Mouse (Mus musculus) heart, embryonic 15.5 days (tissue): ENCODE results near the gene Zfp667. TPM values are rescaled to one million over a fixed set of nuclear protein-coding genes. Genes with fewer than 3 reads are reported as not detected.
A peak's percentile ranks its signal among the peaks of the same experiment; 100 is the strongest.
"Not testable (repeated sequence)": the region's sequence is repeated elsewhere in the genome, so short reads cannot be mapped to it uniquely, and the experiment has no call there.

Experiments
- ATAC-seq: fragments of 200-750 bp; cut with Nextera tagmentation; replicated peaks from 2 replicates; pipeline ENCODE4 v1.8.0; 2017; ENCODE audit warnings: low read depth, moderate TSS enrichment; ENCODE audit not compliant: insufficient number of reproducible peaks, insufficient read depth, low FRiP score
- H3K27ac ChIP-seq: fragments of 300-500 bp; sonication (generic); 2 replicates; pipeline ENCODE4 v1.5.1; 2015; ENCODE audit warnings: mild to moderate bottlenecking, inconsistent platforms
- H3K27me3 ChIP-seq: fragments of 300-500 bp; sonication (generic); 2 replicates; pipeline ENCODE4 v1.6.1; 2015; ENCODE audit warnings: inconsistent platforms
- H3K36me3 ChIP-seq: fragments of 300-500 bp; sonication (generic); 2 replicates; pipeline ENCODE4 v1.6.1; 2015; ENCODE audit warnings: mild to moderate bottlenecking, inconsistent platforms
- H3K4me1 ChIP-seq: fragments of 300-500 bp; sonication (generic); replicated peaks from 2 replicates; pipeline ENCODE4 v1.6.1; 2015; ENCODE audit warnings: inconsistent platforms
- H3K4me2 ChIP-seq: fragments of 300-500 bp; sonication (generic); 2 replicates; pipeline ENCODE4 v1.6.1; 2015; ENCODE audit warnings: inconsistent platforms, mild to moderate bottlenecking, moderate library complexity
- H3K4me3 ChIP-seq: fragments of 300-500 bp; sonication (generic); 2 replicates; pipeline ENCODE4 v1.5.1; 2015; ENCODE audit warnings: mild to moderate bottlenecking, inconsistent platforms
- H3K9ac ChIP-seq: fragments of 300-500 bp; sonication (generic); 2 replicates; pipeline ENCODE4 v1.6.1; 2015; ENCODE audit warnings: mild to moderate bottlenecking, inconsistent platforms
- H3K9me3 ChIP-seq: fragments of 300-500 bp; sonication (generic); replicated peaks from 2 replicates; pipeline ENCODE4 v1.6.1; 2016; ENCODE audit warnings: inconsistent platforms
- WGBS: fragments of 180-500 bp; shearing (Covaris S2); methylation state at CpG from one replicate; pipeline ENCODE4 v1.1.7; 2015; ENCODE audit warnings: mixed read lengths; 5-methylcytosine and 5-hydroxymethylcytosine counted together
- polyA plus RNA-seq: library from polyadenylated mRNA; unstranded; fragments of >200 nt; fragmentation: Nextera tagmentation; extraction: Ambion mirVana; gene quantifications from 2 replicates; pipeline ENCODE4 v1.2.1, GENCODE M21; 2015

Gene Zfp667
- polyA plus RNA-seq, 1 experiment from 2014 or later = 4.1 TPM

DNA sequence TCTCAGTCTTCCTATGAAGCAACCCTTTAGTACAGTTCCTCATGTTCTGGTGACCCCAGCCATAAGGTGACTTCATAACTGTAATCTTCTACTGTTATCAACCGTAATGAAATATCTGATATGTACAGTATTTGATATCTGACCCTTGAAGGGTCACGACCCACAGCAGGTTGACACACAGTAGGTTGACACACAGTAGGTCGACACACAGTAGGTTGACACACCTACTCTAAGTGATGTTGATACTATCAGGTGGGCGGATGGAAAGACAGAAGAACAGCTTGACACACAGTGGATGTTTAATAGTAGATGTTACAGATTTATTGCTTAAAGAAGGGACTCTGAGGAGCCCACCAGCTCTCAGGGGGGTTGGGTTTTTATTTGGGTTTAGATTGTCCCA, 23.4 kb upstream of the Zfp667 start:
- ATAC-seq = no peak
- no peaks in the 10 kb centered on the region for H3K9me3 ChIP-seq
- no peaks in the 10 kb centered on the region for H3K4me1 ChIP-seq
- no peak overlapping the region for H3K4me2 ChIP-seq
- no peak overlapping the region for H3K9ac ChIP-seq
- no peak overlapping the region for H3K4me3 ChIP-seq
- H3K36me3 ChIP-seq = no peaks in the 10 kb centered on the region
- WGBS = 70% methylated on average over 4 of the region's 4 CpGs
- no peaks in the 10 kb centered on the region for H3K27me3 ChIP-seq
- no peak overlapping the region for H3K27ac ChIP-seq

DNA sequence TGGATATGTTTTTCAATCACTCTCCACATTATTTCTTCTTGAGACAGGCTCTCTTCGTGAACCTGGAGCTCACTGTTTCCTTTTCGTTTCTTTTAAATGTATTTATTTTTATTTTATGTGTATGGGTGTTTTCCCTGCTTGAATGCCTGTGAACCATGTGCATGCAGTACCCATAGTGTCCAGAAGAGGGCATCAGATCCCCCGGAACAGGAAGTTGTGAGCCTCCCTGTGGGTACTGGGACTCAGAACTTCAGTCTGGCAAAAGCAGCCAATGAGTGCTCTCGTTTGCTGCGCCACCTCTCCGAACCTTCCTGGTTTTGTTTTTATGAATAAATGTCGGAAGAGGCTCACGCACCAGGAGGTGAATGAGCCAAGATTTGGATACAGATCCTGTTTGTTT, 20.7 kb upstream of the Zfp667 start:
- Histone ChIP-seq H3K9me3 (no peaks in the 10 kb centered on the region), H3K4me2 (no peak overlapping the region), H3K9ac (no peak overlapping the region), H3K27ac (no peak overlapping the region), H3K4me1 (no peaks in the 10 kb centered on the region), H3K27me3 (no peaks in the 10 kb centered on the region), H3K4me3 (no peak overlapping the region), H3K36me3 (no peaks in the 10 kb centered on the region)
- ATAC-seq = no peak
- 60% methylated on average over 8 of the region's 8 CpGs for WGBS

- Histone ChIP-seq H3K4me2 (no peak overlapping the region), H3K9me3 (no peaks in the 10 kb centered on the region), H3K36me3 (no peaks in the 10 kb centered on the region), H3K4me3 (no peak overlapping the region), H3K27me3 (no peaks in the 10 kb centered on the region), H3K27ac (no peak overlapping the region), H3K9ac (no peak overlapping the region), H3K4me1 (peaks cover 1% of the 10 kb centered on the region; the same call in 1 of the 2 replicates)
- no peak for ATAC-seq
- 40% methylated on average over 3 of the region's 3 CpGs for WGBS
Measured at GRCm38 (mm10) chr7:6277906-6278305, 8.5 kb upstream of the Zfp667 start.

GRCm38 (mm10) chr7:6282749-6283148, 3.6 kb upstream of the Zfp667 start:
- Histone ChIP-seq H3K4me3 (peak overlapping the region; percentile 71), H3K9ac (peak overlapping the region; percentile 77; the same call in 1 of the 2 replicates), H3K36me3 (no peaks in the 10 kb centered on the region), H3K27ac (peak overlapping the region; percentile 87), H3K4me1 (peaks cover 15% of the 10 kb centered on the region), H3K4me2 (peak overlapping the region; percentile 68), H3K27me3 (no peaks in the 10 kb centered on the region), H3K9me3 (no peaks in the 10 kb centered on the region)
- no peak for ATAC-seq
- 4% methylated on average over 1 of the region's 1 CpGs for WGBS

DNA sequence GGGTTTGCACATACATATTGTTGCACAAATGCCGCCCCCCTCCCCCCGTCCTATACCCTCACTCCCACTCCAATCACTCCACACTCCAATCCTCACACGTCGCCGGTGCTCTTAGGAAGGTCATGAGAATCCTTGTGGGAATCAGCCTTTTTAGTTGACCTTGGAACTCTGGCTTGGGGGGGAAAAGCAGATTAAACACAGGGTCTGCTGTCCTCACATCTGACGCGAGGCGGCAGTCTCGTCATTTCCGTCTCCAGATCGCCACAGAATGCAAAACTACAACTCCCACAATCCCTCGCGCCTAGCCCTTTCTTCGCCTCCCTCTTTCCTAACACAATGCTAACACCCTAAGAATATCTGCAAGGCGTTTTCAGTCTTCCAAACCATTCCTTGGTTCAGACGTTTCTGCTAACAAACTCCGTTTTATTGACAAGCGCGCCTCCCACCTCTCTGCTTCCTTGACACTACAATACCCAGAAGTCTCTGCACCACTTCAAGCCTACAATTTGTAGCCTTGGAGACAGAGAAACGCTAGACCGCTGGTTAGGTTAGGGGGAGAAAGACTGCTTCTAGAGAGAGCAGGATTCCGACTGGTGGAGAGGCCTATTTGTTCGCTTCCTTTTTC, 2.8 kb upstream of the Zfp667 start:
- Histone ChIP-seq H3K4me1 (peaks cover 15% of the 10 kb centered on the region), H3K27ac (peak overlapping the region; percentile 87), H3K36me3 (no peaks in the 10 kb centered on the region), H3K27me3 (no peaks in the 10 kb centered on the region), H3K4me2 (peak overlapping the region; percentile 68), H3K9ac (peak overlapping the region; percentile 77), H3K9me3 (no peaks in the 10 kb centered on the region), H3K4me3 (peak overlapping the region; percentile 71)
- WGBS = under 1% methylated on average over 23 of the region's 23 CpGs
- ATAC-seq = peak; percentile 45

DNA sequence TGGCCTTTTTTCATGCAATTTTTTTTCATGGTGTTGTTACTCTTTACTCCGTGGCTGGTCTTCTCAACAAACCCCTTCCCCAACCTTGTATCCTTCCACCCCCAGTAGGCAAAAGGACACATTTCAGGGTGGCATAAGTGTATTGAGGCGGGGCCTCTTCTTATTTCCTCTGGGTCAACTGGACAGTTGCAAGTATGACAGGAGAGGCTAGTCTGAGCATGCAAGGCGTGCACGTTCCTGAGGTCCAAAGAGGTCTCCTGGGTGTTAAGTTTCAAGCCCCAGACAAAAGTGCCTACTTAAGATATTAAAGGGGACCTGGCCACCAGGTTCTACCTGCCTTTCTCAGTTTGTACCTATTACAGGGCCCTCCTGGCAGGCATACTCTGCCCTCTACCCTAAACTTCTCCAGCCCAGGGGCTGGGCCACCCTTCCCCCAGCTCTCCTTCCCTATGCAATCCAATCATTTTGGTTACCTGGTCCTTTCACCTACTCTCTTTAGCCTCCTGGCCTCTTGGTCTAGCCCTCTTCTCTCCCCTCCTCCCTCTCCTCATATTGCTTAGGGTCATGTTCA, 1.9 kb upstream of the Zfp667 start:
- Histone ChIP-seq H3K9ac (no peak overlapping the region), H3K4me2 (no peak overlapping the region), H3K4me3 (0 out of 2 replicates have a peak overlapping the region, but pooled peaks have one; percentile 71), H3K9me3 (no peaks in the 10 kb centered on the region), H3K36me3 (no peaks in the 10 kb centered on the region), H3K27me3 (no peaks in the 10 kb centered on the region), H3K27ac (no peak overlapping the region), H3K4me1 (peaks cover 15% of the 10 kb centered on the region)
- no peak for ATAC-seq
- 86% methylated on average over 4 of the region's 4 CpGs for WGBS

GRCm38 (mm10) chr7:6285366-6285765, 1.0 kb upstream of the Zfp667 start:
- H3K27ac ChIP-seq = peak overlapping the region; percentile 87; the same call in 1 of the 2 replicates
- no peaks in the 10 kb centered on the region for H3K9me3 ChIP-seq
- no peak overlapping the region for H3K9ac ChIP-seq
- peak overlapping the region; percentile 54; the same call in 1 of the 2 replicates for H3K4me3 ChIP-seq
- peaks cover 15% of the 10 kb centered on the region for H3K4me1 ChIP-seq
- ATAC-seq = no peak
- no peaks in the 10 kb centered on the region for H3K27me3 ChIP-seq
- 82% methylated on average over 6 of the region's 6 CpGs for WGBS
- 0 out of 2 replicates have a peak overlapping the region, but pooled peaks have one; percentile 78 for H3K4me2 ChIP-seq
- no peaks in the 10 kb centered on the region; the same call in 1 of the 2 replicates for H3K36me3 ChIP-seq

- H3K9ac ChIP-seq = peak overlapping the region; percentile 56
- WGBS = 24% methylated on average over 15 of the region's 15 CpGs
- H3K36me3 ChIP-seq = no peaks in the 10 kb centered on the region; the same call in 1 of the 2 replicates
- no peaks in the 10 kb centered on the region for H3K27me3 ChIP-seq
- peak overlapping the region; percentile 78 for H3K4me2 ChIP-seq
- peak overlapping the region; percentile 54 for H3K4me3 ChIP-seq
- H3K9me3 ChIP-seq = no peaks in the 10 kb centered on the region
- H3K27ac ChIP-seq = peak overlapping the region; percentile 87
- ATAC-seq = 0 out of 2 replicates have a peak, but pooled peaks have one; percentile 9
- peaks cover 15% of the 10 kb centered on the region for H3K4me1 ChIP-seq
Measured at GRCm38 (mm10) chr7:6286921-6287531, 647 bp downstream of the Zfp667 start.

- not testable (repeated sequence) for H3K4me2 ChIP-seq, H3K27ac ChIP-seq, ATAC-seq, H3K4me1 ChIP-seq, H3K4me3 ChIP-seq, H3K9ac ChIP-seq, H3K36me3 ChIP-seq, H3K9me3 ChIP-seq, H3K27me3 ChIP-seq
- 81% methylated on average over 6 of the region's 6 CpGs for WGBS
Measured at GRCm38 (mm10) chr7:6291121-6291520, 4.7 kb downstream of the Zfp667 start.

DNA sequence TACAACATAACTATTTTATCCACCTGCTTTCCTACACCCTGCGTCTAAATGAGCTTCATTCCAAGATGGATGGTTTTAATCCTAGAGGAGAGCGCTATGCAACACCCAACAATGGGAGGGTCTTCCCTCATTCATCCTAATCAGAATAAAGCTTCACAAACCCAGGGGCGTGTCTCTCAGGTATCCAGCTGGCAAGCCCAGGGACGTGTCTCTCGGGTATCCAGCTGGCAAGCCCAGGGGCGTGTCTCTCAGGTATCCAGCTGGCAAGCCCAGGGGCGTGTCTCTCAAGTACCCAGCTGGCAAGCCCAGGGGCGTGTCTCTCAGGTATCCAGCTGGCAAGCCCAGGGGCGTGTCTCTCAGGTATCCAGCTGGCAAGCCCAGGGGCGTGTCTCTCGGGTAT, 14.4 kb downstream of the Zfp667 start:
- not testable (repeated sequence) for ATAC-seq, H3K9ac ChIP-seq, H3K4me1 ChIP-seq, H3K27me3 ChIP-seq, H3K27ac ChIP-seq, H3K9me3 ChIP-seq, H3K4me2 ChIP-seq, H3K4me3 ChIP-seq
- WGBS = 72% methylated on average over 11 of the region's 11 CpGs
- H3K36me3 ChIP-seq = peaks cover 14% of the 10 kb centered on the region

DNA sequence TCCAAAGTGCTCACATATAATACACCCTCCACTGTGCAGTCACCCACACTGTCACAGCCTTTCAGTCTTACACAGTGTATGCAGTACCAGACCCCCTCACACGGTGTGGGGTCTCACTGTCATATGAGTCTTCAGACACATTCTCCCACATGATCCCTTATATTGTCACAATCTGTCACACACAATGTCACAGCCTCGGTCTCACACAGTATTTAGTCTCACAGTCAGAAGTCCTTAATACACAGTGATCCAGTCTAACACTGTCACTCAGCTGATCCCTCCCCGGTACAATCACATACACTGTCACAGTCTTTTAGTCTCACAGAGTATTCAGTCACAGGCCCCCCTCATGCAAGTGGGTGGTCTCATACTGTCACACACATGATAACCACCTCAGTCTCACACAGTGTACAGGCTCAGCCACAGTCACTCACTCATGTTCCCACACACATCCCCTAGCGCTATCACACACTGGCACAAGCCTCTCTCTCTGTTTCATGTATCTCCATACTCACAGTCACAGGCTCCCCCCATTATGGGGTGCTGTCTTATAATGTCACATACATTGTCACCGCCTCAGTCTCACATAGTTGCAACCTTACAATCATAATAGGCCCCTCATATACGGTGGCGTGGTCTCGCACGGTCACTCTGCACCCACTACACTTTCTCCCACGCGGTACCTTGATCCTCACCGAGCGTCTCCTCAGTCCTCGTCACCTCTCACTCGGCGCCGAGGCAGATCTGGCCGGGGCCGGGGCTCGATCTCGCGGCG, 44.3 kb downstream of the Zfp667 start:
- no peaks in the 10 kb centered on the region for H3K27me3 ChIP-seq
- peak overlapping the region; percentile 65 for H3K4me3 ChIP-seq
- peak; percentile 73 for ATAC-seq
- H3K4me2 ChIP-seq = peak overlapping the region; percentile 69
- H3K9ac ChIP-seq = peak overlapping the region; percentile 74
- 16% methylated on average over 23 of the region's 23 CpGs for WGBS
- peaks cover 8% of the 10 kb centered on the region; the same call in 1 of the 2 replicates for H3K36me3 ChIP-seq
- H3K9me3 ChIP-seq = no peaks in the 10 kb centered on the region
- peaks cover 11% of the 10 kb centered on the region for H3K4me1 ChIP-seq
- H3K27ac ChIP-seq = peak overlapping the region; percentile 79
